Mouse (Mus musculus) intestine, embryonic 16.5 days (tissue): ENCODE data around the gene Dennd6a. TPM values are rescaled to one million over a fixed set of nuclear protein-coding genes. Genes with fewer than 3 reads are reported as not detected.

Experiments
- ATAC-seq: fragments of 200-750 bp; cut with Nextera tagmentation; 2 replicates; pipeline ENCODE4 v1.8.0; 2017; ENCODE audit warnings: moderate TSS enrichment, moderate library complexity
- H3K27ac ChIP-seq: fragments of 300-500 bp; sonication (generic); 2 replicates; pipeline ENCODE4 v1.5.1; 2014; ENCODE audit warnings: mild to moderate bottlenecking, low read length
- H3K27me3 ChIP-seq: fragments of 300-500 bp; sonication (generic); replicated peaks from 2 replicates; pipeline ENCODE4 v1.6.1; 2014; ENCODE audit warnings: low read length, control low read depth, mixed read lengths; ENCODE audit not compliant: control insufficient read depth, insufficient read depth
- H3K36me3 ChIP-seq: fragments of 300-500 bp; sonication (generic); 2 replicates; pipeline ENCODE4 v1.6.1; 2014; ENCODE audit warnings: low read length, control low read depth; ENCODE audit not compliant: control insufficient read depth, insufficient read depth
- H3K4me1 ChIP-seq: fragments of 300-500 bp; sonication (generic); 2 replicates; pipeline ENCODE4 v1.6.1; 2014; ENCODE audit warnings: low read length, control low read depth, mixed read lengths; ENCODE audit not compliant: control insufficient read depth, insufficient read depth
- H3K4me2 ChIP-seq: fragments of 300-500 bp; sonication (generic); 2 replicates; pipeline ENCODE4 v1.6.1; 2014; ENCODE audit warnings: low read depth, low read length, control low read depth
- H3K4me3 ChIP-seq: fragments of 300-500 bp; sonication (generic); 2 replicates; pipeline ENCODE4 v1.5.1; 2014; ENCODE audit warnings: mild to moderate bottlenecking, low read length
- H3K9ac ChIP-seq: fragments of 300-500 bp; sonication (generic); 2 replicates; pipeline ENCODE4 v1.6.1; 2014; ENCODE audit warnings: low read depth, low read length
- H3K9me3 ChIP-seq: fragments of 300-500 bp; sonication (generic); 2 replicates; pipeline ENCODE4 v1.6.1; 2016; ENCODE audit warnings: low read length, control low read depth; ENCODE audit not compliant: control insufficient read depth
- WGBS: fragments of 180-500 bp; shearing (Covaris S2); extraction: QIAGEN DNeasy Blood & Tissue Kit; methylation state at CpG from one replicate; pipeline ENCODE4 v1.1.7; 2014; 5-methylcytosine and 5-hydroxymethylcytosine counted together
- polyA plus RNA-seq: library from polyadenylated mRNA; unstranded; fragments of >200 nt; fragmentation: Nextera tagmentation; extraction: Ambion mirVana; gene quantifications from 2 replicates; pipeline ENCODE4 v1.2.1, GENCODE M21; 2015

Gene Dennd6a
- polyA plus RNA-seq, 1 experiment from 2014 or later = 21.6 TPM

- no peak for ATAC-seq
Observed at GRCm38 (mm10) chr14:26558536-26558935, 15.1 kb upstream of the Dennd6a start.

GRCm38 (mm10) chr14:26562247-26562646 is 11.4 kb upstream of the Dennd6a start:
- no peaks in the 10 kb centered on the region for H3K36me3 ChIP-seq
- H3K9ac ChIP-seq = no peak overlapping the region
- no peak overlapping the region for H3K4me2 ChIP-seq
- peaks cover 6% of the 10 kb centered on the region; the same call in 1 of the 2 replicates for H3K9me3 ChIP-seq
- WGBS = 67% methylated on average over 2 of the region's 2 CpGs
- H3K27ac ChIP-seq = no peak overlapping the region
- no peak overlapping the region for H3K4me3 ChIP-seq
- H3K27me3 ChIP-seq = no peaks in the 10 kb centered on the region
- peaks cover 6% of the 10 kb centered on the region; the same call in 1 of the 2 replicates for H3K4me1 ChIP-seq
- no peak for ATAC-seq

More at GRCm38 (mm10) chr14:26558536-26558935, 15.1 kb upstream of the Dennd6a start:
- no peak overlapping the region for H3K27ac ChIP-seq
- peaks cover 6% of the 10 kb centered on the region; the same call in 1 of the 2 replicates for H3K9me3 ChIP-seq
- WGBS = 85% methylated on average over 7 of the region's 7 CpGs
- no peak overlapping the region for H3K4me3 ChIP-seq
- peaks cover 6% of the 10 kb centered on the region; the same call in 1 of the 2 replicates for H3K4me1 ChIP-seq
- no peak overlapping the region for H3K4me2 ChIP-seq
- H3K36me3 ChIP-seq = no peaks in the 10 kb centered on the region
- H3K27me3 ChIP-seq = no peaks in the 10 kb centered on the region
- no peak overlapping the region for H3K9ac ChIP-seq

DNA sequence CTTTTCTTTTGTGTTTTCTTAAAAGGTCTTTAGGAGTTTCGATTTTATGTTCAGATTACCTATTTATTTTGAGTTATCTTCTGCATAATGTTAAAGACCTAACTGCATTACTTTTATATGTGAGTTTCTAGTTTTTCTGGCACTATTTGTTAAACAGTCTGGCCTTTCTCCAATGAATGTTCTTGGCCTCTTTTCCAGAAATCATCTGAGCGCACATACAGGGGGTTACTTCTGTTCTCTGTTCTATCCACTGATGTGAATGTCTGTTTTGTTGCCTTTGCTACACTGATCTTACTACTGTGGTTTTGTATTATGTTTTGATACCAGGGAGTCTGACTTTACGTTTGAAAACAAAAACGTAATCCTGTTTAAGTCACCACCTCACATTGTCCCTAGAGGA is 3.8 kb upstream of the Dennd6a start:
- Histone ChIP-seq H3K9me3 (no peaks in the 10 kb centered on the region), H3K4me2 (no peak overlapping the region), H3K9ac (no peak overlapping the region), H3K4me1 (no peaks in the 10 kb centered on the region), H3K27me3 (no peaks in the 10 kb centered on the region), H3K27ac (no peak overlapping the region), H3K36me3 (no peaks in the 10 kb centered on the region), H3K4me3 (no peak overlapping the region)
- no peak for ATAC-seq
- WGBS = 83% methylated on average over 4 of the region's 4 CpGs

GRCm38 (mm10) chr14:26571951-26572675 is 1.5 kb upstream of the Dennd6a start:
- 57% methylated on average over 4 of the region's 4 CpGs for WGBS
- Histone ChIP-seq H3K4me1 (no peaks in the 10 kb centered on the region), H3K27me3 (no peaks in the 10 kb centered on the region), H3K4me3 (no peak overlapping the region), H3K36me3 (no peaks in the 10 kb centered on the region), H3K9ac (no peak overlapping the region), H3K4me2 (no peak overlapping the region), H3K27ac (no peak overlapping the region), H3K9me3 (no peaks in the 10 kb centered on the region)
- ATAC-seq = no peak

- Histone ChIP-seq H3K36me3 (no peaks in the 10 kb centered on the region), H3K4me1 (peaks cover 4% of the 10 kb centered on the region), H3K9ac (no peak overlapping the region), H3K27me3 (no peaks in the 10 kb centered on the region), H3K27ac (no peak overlapping the region), H3K4me2 (no peak overlapping the region), H3K4me3 (no peak overlapping the region), H3K9me3 (no peaks in the 10 kb centered on the region)
- WGBS = 66% methylated on average over 3 of the region's 3 CpGs
- no peak for ATAC-seq
Observed at GRCm38 (mm10) chr14:26576255-26576780, 2.7 kb downstream of the Dennd6a start.

DNA sequence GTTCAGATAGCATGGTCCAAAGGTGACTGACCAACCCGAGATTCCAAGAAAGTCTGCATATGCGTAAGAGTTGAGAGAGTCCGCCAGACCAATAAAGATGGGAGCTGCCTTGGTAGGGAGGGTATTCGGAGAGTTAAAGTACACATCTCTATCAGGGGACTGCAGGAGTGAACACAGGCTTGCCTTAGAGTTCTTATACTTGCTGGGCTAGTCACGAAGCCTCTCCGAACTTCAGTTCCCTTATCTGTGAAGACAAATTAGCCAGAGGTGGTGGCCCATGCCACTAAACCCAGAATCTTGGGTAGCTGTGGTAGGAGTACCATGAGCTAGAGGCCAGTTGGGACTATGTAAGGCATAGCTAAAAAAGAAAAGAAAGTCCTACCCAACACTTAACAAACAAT is 5.1 kb downstream of the Dennd6a start:
- Histone ChIP-seq H3K27ac (peak overlapping the region; percentile 100), H3K36me3 (no peaks in the 10 kb centered on the region), H3K4me3 (no peak overlapping the region; the same call in 1 of the 2 replicates), H3K27me3 (no peaks in the 10 kb centered on the region), H3K4me2 (peak overlapping the region; percentile 78; the same call in 1 of the 2 replicates), H3K9me3 (no peaks in the 10 kb centered on the region), H3K9ac (no peak overlapping the region), H3K4me1 (peaks cover 8% of the 10 kb centered on the region)
- ATAC-seq = peak; percentile 90
- WGBS = 49% methylated on average over 6 of the region's 6 CpGs

DNA sequence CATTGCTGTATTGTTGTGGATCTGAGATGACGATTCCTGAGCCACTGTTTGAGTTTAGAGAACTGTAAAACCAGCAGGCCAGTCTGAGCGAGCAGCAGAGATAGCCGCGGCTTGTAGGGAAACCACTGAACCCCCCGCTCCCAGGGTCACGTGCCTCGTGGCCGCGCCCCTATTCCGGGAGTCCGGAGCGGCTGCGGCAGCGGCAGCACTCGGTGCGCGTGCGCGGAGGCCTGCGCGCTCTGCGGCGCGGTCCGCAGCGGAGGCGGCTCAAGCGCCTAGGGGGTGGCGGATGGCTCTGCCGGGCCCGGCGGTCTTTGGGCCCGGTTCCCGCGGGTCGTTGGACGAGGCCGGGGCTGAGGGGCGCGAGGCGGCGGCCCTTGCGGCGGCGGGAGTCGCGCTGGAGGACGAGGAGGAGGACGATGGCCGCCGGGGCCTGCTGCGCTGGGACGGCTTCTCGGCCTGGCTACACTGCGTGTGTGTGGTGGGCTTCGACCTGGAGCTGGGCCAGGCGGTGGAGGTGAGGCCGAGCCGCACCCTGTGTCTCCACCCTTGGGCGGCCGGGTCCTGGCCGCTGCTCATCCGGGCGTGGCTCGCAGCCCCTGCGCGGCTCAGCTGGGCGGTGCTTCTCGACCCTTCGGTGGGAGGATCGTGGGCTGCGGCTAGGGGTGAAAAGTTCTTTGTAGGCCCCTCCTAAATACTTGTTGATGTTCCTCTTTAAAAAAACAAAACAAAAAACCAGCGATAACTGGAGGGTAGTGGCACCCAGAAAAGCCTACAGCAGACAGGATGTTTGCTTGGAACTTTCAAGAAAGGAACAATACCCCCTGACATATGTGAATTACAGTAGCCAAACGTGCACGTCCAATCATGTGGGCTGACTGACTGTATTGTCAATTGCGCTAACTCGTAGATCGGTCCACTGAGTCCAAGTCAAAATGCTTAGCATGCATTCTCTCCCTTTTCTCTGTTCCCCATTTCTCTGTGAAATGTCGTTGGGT is 6.0 kb downstream of the Dennd6a start:
- Histone ChIP-seq H3K27me3 (no peaks in the 10 kb centered on the region), H3K27ac (peak overlapping the region; percentile 100), H3K4me3 (peak overlapping the region; percentile 96), H3K9ac (peak overlapping the region; percentile 100), H3K4me1 (peaks cover 8% of the 10 kb centered on the region), H3K4me2 (peak overlapping the region; percentile 78), H3K36me3 (no peaks in the 10 kb centered on the region), H3K9me3 (no peaks in the 10 kb centered on the region)
- ATAC-seq = peak; percentile 95
- WGBS = under 1% methylated on average over 68 of the region's 79 CpGs

GRCm38 (mm10) chr14:26583645-26584044 is 10.0 kb downstream of the Dennd6a start:
- Histone ChIP-seq H3K27me3 (no peaks in the 10 kb centered on the region), H3K9me3 (no peaks in the 10 kb centered on the region), H3K4me1 (peaks cover 12% of the 10 kb centered on the region), H3K27ac (no peak overlapping the region), H3K4me2 (no peak overlapping the region), H3K9ac (no peak overlapping the region), H3K4me3 (no peak overlapping the region), H3K36me3 (no peaks in the 10 kb centered on the region)
- 90% methylated on average over 3 of the region's 3 CpGs for WGBS
- no peak for ATAC-seq

DNA sequence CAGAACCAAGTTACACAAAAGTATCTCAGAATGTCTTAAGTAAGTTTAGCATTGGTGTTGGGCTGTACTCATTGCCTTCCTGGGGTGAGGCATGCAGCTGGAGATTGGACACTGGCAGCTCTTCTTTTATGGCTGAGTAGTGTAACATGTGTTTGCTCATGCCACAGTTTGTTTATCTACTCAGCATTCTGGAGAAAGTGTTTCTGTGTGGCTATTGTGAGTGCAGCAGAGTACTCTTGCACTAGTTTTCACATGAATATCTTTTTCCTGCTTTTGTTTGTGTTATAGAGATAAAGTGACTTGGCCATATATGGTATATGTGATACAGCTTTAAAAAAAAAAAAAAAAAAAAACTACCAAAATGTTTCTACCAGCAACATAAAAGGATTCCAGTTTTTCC is 13.5 kb downstream of the Dennd6a start:
- Histone ChIP-seq H3K4me3 (no peak overlapping the region), H3K27me3 (no peaks in the 10 kb centered on the region), H3K4me2 (no peak overlapping the region), H3K9ac (no peak overlapping the region), H3K27ac (no peak overlapping the region), H3K9me3 (no peaks in the 10 kb centered on the region), H3K4me1 (0 out of 2 replicates have a peak, but pooled peaks cover 4% of the 10 kb centered on the region), H3K36me3 (no peaks in the 10 kb centered on the region)
- ATAC-seq = peak; percentile 55; the same call in 1 of the 2 replicates
